Mouse (Mus musculus) spleen, embryonic (tissue): Measurements from ENCODE around the gene Polr2e.

ENCODE experiments used
- CTCF ChIA-PET: fragments of 350-600 bp; sonication (Branson Sonifier 250); formaldehyde crosslinking; loops from one replicate; lab custom pipeline; 2022; lab: Charles Lee

Gene Polr2e

DNA sequence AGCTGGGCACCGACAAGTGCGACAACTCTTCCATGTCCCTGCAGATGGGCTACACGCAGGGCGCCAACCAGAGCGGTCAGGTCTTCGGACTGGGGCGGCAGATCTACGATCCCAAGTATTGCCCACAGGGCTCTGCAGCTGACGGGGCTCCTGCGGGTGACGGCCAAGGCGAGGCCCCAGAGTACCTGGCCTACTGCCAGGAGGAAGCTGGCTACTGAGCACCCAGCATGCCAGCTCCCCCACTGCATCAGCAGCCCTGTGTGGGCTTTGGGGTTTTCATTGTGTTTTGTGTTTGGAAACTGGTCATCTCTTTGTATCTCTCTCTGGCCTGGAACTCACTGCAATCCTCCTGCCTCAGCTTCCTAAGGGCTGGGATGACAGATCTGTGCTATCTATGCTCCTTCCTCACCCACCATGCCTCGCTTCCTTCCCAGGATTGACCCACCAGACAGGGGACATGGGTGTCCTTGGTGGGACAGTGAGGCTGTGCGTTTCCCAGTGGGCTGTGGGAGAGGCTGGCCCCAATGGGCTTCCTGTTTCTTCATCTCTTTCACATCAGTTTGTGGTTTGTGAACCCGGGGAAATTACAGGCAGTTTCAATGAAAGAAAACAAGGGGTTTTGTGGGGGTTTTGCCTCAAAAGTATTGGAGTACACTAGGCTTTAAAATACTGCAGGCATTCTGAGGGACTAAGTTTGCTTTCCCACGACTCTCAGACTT, 45.0 kb downstream of the Polr2e start:
- CTCF ChIA-PET, result interaction anchor here (0.6 kb wide), 1 partner anchor 57 kb away, joined by 6 read pairs; no protein-coding TSS in a partner anchor

DNA sequence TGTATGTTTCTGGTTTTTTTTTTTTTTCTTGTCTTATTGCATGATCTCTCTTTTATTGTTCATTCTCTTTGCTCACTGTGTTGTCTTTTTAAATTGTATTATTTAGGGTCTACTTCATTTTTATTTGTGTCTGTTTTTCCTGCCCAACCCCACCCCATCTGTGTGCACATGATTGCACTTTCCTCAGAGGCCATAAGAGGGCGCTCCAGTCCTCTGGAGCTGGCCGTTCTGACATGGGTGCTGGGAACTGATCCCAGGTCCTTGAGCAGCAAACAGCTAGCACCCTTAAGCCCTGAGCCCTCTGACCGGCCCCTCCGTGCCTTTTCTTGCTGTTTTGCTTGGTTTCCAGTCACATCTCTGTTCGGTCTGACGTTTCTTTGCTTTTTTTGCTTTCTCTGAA, 48.0 kb downstream of the Polr2e start:
- CTCF ChIA-PET, result interaction anchor here (0.7 kb wide), 1 partner anchor 150 kb away, joined by 6 read pairs; no protein-coding TSS in a partner anchor

DNA sequence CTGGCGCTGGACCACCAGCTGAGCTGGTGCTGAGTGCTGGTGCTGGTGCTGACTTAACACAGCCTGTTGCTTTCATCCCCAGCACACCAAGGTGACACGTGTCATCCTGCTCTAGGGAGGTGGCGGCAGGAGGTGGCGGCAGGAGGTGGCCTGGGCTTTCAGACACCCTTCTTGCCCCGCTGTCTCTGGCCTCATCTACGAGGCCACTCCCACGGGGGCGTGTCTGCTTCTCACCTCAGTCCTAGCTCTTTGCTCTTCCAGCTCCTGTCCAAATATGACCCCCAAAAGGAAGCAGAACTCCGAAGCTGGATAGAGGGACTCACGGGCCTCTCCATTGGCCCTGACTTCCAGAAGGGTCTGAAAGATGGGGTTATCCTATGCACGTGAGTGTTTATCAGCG, 48.5 kb downstream of the Polr2e start:
- CTCF ChIA-PET, result no interaction called here

DNA sequence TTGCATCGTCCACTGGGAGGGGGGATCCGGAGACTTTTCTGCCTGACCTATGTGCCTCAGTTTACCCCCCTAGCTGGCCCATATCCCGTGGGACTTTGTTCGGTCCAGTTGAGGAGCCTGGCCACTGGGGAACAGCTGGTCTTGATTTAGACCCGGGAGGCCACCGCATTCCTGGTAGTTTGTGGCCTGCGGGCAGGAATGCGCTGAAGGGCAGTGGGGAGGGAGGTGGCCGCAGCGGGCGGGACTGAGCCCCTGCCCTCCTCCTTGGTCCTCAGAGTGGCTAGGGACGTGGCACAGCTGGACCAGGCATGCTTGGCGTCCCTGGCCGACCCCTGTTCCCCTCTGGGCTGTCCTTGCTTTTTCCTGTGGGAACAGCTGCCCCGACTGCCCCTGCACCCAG, 49.7 kb downstream of the Polr2e start:
- CTCF ChIA-PET, result interaction anchor here (0.7 to 1.3 kb wide), 3 partner anchors 27 to 177 kb away, joined by 3 to 7 read pairs (median 5); partner anchors contain the start of genes Arhgap45 and Cbarp

DNA sequence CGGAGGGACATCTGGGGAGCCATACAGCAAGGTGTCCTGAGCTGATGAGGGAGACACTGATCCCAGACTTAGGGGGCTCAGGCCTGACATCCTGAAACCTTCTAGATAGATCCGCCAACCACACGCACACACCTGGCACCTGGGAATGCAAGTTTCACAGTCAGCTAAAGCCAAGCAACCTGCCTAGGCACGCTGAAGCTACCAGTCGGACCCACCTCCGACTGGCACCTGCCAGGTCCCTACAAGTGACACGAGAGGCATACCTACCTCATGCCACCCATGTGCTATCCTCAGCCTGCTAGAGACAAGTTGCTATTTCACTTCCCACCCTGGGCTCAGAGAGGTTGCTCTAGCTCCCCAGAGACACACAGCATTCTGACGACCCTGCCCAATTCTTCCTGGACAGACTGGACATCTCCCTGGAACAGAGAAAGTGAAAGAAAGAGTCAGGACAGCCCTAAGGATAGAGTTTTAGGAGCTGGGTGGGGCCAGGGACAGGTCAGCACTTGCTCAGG, 50.3 kb downstream of the Polr2e start:
- CTCF ChIA-PET, result interaction anchor here (1.0 to 1.3 kb wide), 2 partner anchors 28 to 152 kb away, joined by 5 to 7 read pairs; partner anchors contain the start of genes Arhgap45 and Cbarp

DNA sequence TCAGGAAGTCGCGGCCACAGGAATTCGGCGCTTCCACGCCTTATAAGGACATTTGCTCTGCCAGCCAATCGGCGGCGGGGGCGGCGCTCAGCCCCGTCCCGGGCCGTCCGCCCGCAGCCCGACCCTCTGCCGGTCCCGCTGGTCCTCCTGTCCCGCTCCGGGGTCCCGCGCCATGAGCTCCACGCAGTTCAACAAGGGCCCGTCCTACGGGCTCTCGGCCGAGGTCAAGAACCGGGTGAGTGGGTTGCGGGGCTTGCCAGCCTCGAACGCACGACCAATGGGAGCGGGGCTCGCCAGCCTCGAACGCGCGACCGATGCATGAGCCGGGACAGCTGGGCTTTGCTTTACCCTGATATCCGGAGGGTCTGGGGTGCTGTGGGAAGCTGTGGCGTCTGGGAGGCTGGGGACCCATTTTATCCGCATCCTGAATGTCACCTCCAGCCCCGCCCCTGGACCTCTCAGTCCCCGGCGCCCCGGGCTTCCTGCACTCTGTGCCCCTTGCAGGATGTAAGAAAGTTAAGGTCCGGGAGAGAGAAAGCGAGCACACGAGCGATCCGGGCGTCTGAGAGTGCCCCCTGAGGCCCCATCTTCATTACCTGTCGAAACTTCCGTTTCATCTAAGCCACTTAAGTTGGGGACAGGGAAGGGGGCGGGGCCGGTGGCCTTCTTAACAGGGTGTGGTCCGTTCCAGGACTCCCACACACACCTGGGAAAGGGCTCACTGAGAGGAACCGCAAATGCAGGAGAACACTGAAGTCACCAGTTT, 50.9 kb downstream of the Polr2e start, which contains the start of gene Cnn2:
Gene Cnn2, plus strand, starts transcription at position 79 of the 766 bp plus-strand sequence.
- CTCF ChIA-PET, result interaction anchor here (1.0 to 1.3 kb wide), 3 partner anchors 29 to 153 kb away, joined by 4 to 7 read pairs (median 5); partner anchors contain the start of genes Arhgap45 and Cbarp

DNA sequence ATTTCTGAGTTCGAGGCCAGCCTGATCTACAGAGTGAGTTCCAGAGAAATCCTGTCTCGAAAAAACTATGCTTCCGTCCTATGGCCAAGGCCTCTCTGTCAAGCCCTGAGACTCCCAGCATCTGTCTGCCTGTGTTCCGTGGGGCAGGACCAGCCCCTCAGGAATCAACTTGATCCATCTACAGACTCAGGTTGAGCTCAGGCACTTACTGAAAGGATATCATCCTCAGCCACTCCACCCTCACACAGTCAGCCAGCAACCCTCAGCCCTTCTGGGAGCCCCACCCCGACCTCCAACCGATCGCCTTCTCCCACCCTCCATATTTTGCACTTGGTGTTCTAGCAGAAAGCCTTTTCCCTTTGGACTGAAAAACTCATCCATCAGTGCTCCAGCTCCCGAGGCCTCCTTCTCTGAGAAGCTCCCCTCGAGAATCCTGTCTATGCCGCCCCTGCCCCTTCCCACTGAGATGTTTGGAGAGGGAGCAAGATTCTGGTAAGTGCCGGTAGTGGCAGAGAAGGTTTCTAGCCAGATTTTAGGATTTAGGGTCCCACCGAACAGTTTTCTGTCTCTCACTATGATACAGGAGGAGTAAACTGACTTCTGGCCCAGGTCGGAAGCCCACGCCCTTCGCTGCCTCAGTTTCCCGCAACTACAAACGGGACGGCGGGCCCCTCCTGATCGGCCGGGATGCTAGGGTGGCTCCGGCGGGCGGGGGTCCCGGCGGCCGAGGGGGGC, 51.7 kb downstream of the Polr2e start:
- CTCF ChIA-PET, result interaction anchor here (1.0 kb wide), 1 partner anchor 46 kb away, joined by 4 read pairs; no protein-coding TSS in a partner anchor

DNA sequence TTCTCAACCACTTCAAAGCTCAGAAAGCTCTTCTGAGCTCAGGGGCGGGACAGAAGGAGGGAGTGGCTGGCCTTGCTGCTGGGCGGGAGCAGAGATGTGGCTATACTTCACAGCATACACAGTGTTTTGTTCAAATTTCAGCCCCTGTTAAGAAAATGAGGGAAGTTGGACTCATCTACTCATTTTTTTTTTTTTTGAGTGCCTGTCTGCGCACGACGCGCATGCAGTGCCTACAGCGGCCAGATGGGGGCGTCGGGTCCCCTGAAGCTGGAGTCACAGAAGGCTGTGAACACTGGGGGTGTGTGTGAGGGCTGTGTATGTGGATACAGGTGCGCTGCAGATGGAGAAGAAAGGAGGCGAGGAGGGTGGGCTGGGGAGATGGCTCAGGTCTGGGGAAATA, 52.6 kb downstream of the Polr2e start:
- CTCF ChIA-PET, result interaction anchor here (0.6 to 1.2 kb wide), 5 partner anchors 46 to 919 kb away, joined by 3 to 9 read pairs (median 3); partner anchors contain the start of gene Arid3a

DNA sequence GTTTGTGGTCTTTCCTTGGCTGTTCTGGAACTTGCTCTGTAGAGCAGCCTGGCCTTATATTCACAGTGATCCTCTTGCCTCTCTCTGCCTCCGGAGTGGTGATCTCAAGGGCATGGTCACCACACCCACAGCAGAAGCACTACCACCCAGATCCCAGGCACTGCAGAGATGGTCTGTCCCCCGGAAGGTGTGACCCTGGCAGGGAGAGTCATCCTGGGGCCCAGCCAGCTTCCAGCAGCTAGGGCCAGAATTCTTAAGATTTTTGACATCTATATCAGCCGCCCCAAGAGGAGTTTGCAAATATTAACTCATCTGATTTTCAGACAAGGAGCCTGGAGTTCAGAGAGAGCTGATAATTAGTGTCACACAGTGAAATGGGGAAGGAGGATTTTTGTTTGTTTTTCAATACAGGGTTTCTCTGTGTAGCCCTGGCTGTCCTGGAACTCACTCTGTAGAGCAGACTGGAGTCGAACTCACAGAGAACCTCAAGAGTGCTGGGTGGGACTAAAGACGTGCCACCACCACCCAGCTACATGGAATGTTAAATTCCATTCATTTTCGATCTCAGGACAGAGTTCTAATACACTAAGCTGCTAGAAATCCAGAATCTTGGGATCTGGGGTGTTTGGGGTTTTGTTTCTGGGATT, 53.2 kb downstream of the Polr2e start:
- CTCF ChIA-PET, result interaction anchor here (0.6 to 1.2 kb wide), 4 partner anchors 50 to 919 kb away, joined by 3 to 9 read pairs (median 3); partner anchors contain the start of gene Arid3a
